Mouse (Mus musculus) urinary bladder, adult 18-20 months (tissue): ENCODE data around the gene Fbxw7.

Experiments used
- DNase-seq, 2 experiments: peaks; one replicate each; pipeline ENCODE4 v3.0.0; 2022; ENCODE audit warnings: low spot score in 2 of 2, mixed read lengths in 2 of 2

The Fbxw7 gene

DNA sequence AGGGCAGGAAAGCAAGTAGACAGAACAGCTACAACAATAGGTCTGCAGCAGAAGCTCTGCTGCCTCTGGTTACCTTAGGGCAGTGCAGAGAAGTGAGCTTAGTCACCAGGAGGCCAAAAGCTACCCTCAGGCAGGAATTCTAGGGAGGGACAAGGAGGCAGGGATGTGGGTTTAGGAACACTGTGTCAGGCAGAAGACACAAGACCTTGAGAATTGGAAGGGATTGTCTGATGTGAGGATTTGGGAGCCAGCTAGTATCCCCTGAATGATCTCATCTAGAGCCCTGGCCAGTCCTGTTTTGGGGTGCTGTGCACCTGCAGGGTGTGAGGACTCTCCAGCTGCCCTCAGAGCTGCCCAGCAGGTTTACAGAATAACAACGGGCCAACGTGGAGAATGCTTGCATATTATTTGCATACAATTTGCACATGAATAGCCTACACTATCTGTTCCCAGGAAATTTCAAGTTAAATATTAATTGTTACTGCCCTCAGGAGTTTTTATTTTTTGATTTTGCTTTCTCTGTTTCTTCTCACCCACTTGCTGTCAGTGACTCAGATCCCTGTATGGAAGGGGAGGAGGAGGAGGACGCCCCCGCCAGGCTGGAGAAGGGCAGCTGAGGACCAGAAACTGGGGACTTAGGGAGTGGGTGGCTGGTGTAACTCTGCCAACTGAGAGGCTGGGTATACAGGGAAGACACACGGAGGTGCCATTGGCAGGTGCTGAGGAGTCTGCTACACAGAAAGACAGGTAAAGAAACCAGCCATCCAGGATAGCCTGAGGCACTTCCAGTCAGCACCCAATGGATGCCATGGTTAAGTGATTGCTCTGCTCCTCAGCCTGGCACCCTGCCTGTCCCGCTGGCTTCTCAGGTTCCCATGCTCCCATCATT, 210.0 kb downstream of the Fbxw7 start:
- no peak for DNase-seq
